Mouse (Mus musculus): ENCODE results near the gene Gcdh. TPM values are rescaled to one million over a fixed set of nuclear protein-coding genes. Genes with fewer than 3 reads are reported as not detected.

Gcdh gene
- polyA plus RNA-seq, 1 experiment from 2014 or later: 30.8 TPM

- Histone ChIP-seq H3K9me3 (ENCODE audit: control insufficient read depth, low read depth, low read length) (no peaks in the 10 kb centered on the region), H3K27me3 (ENCODE audit: control insufficient read depth, insufficient read depth, low read length) (peaks cover 24% of the 10 kb centered on the region), H3K9ac (replicated peaks; ENCODE audit: low read depth, low read length) (no peak overlapping the region), H3K4me3 (ENCODE audit: low read depth, low read length) (peak overlapping the region; percentile 39; the same call in 1 of the 2 replicates), H3K4me2 (replicated peaks; ENCODE audit: low read depth, low read length) (peak overlapping the region; percentile 75), H3K4me1 (ENCODE audit: control insufficient read depth, insufficient read depth, low read length) (no peaks in the 10 kb centered on the region; the same call in 1 of the 2 replicates), H3K27ac (ENCODE audit: low read length) (no peak overlapping the region), H3K36me3 (ENCODE audit: control insufficient read depth, insufficient read depth, low read length) (no peaks in the 10 kb centered on the region)
- 33% methylated on average over 4 of the region's 4 CpGs for WGBS
- ATAC-seq (ENCODE audit: insufficient number of reproducible peaks, insufficient read depth, low FRiP score, low read depth): no peak
These were observed 20.2 kb upstream of the Gcdh start for GRCm38 (mm10) chr8:84913960-84914359.

DNA sequence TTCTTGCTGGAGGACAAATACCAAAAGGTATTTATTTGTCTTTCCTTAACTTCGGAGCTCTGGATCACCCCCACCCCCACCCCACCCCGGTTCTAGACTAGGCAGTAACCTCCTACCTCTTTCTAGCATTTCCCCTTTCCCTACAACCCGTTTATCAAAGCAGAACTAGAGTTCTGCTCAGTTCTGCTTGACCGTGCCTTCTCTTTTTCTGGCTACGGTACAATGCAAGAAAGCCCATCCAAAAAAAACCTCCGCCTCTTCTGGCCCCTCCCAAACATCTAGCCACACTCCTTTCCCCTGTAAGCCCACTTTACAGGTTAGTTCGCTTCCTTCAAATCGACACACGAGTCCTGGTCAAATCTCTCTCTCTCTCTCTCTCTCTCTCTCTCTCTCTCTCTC is 19.8 kb upstream of the Gcdh start:
- H3K4me3 ChIP-seq (ENCODE audit: low read depth, low read length): peak overlapping the region; percentile 39
- no peaks in the 10 kb centered on the region for H3K36me3 ChIP-seq (ENCODE audit: control insufficient read depth, insufficient read depth, low read length)
- no peaks in the 10 kb centered on the region; the same call in 1 of the 2 replicates for H3K4me1 ChIP-seq (ENCODE audit: control insufficient read depth, insufficient read depth, low read length)
- H3K27me3 ChIP-seq (ENCODE audit: control insufficient read depth, insufficient read depth, low read length): peaks cover 24% of the 10 kb centered on the region
- H3K27ac ChIP-seq (ENCODE audit: low read length): no peak overlapping the region
- no peak for ATAC-seq (ENCODE audit: insufficient number of reproducible peaks, insufficient read depth, low FRiP score, low read depth)
- 11% methylated on average over 9 of the region's 9 CpGs for WGBS
- H3K9me3 ChIP-seq (ENCODE audit: control insufficient read depth, low read depth, low read length): no peaks in the 10 kb centered on the region
- peak overlapping the region; percentile 75 for H3K4me2 ChIP-seq (replicated peaks; ENCODE audit: low read depth, low read length)
- peak overlapping the region; percentile 25; the same call in 1 of the 2 replicates for H3K9ac ChIP-seq (replicated peaks; ENCODE audit: low read depth, low read length)

GRCm38 (mm10) chr8:84912895-84913501 is 19.3 kb upstream of the Gcdh start:
- H3K27ac ChIP-seq (ENCODE audit: low read length): no peak overlapping the region
- H3K4me2 ChIP-seq (replicated peaks; ENCODE audit: low read depth, low read length): peak overlapping the region; percentile 75
- no peaks in the 10 kb centered on the region for H3K9me3 ChIP-seq (ENCODE audit: control insufficient read depth, low read depth, low read length)
- peak overlapping the region; percentile 25; the same call in 1 of the 2 replicates for H3K9ac ChIP-seq (replicated peaks; ENCODE audit: low read depth, low read length)
- ATAC-seq (ENCODE audit: insufficient number of reproducible peaks, insufficient read depth, low FRiP score, low read depth): peak; percentile 70
- H3K4me1 ChIP-seq (ENCODE audit: control insufficient read depth, insufficient read depth, low read length): no peaks in the 10 kb centered on the region; the same call in 1 of the 2 replicates
- under 1% methylated on average over 55 of the region's 55 CpGs for WGBS
- peaks cover 24% of the 10 kb centered on the region for H3K27me3 ChIP-seq (ENCODE audit: control insufficient read depth, insufficient read depth, low read length)
- peak overlapping the region; percentile 39 for H3K4me3 ChIP-seq (ENCODE audit: low read depth, low read length)
- H3K36me3 ChIP-seq (ENCODE audit: control insufficient read depth, insufficient read depth, low read length): no peaks in the 10 kb centered on the region

GRCm38 (mm10) chr8:84912391-84912790 is 18.7 kb upstream of the Gcdh start:
- Histone ChIP-seq H3K27me3 (ENCODE audit: control insufficient read depth, insufficient read depth, low read length) (peaks cover 24% of the 10 kb centered on the region), H3K4me2 (replicated peaks; ENCODE audit: low read depth, low read length) (peak overlapping the region; percentile 75), H3K9me3 (ENCODE audit: control insufficient read depth, low read depth, low read length) (no peaks in the 10 kb centered on the region), H3K4me3 (ENCODE audit: low read depth, low read length) (peak overlapping the region; percentile 39), H3K9ac (replicated peaks; ENCODE audit: low read depth, low read length) (no peak overlapping the region), H3K27ac (ENCODE audit: low read length) (no peak overlapping the region), H3K4me1 (ENCODE audit: control insufficient read depth, insufficient read depth, low read length) (no peaks in the 10 kb centered on the region; the same call in 1 of the 2 replicates), H3K36me3 (ENCODE audit: control insufficient read depth, insufficient read depth, low read length) (no peaks in the 10 kb centered on the region)
- 22% methylated on average over 27 of the region's 27 CpGs for WGBS
- no peak for ATAC-seq (ENCODE audit: insufficient number of reproducible peaks, insufficient read depth, low FRiP score, low read depth)

- WGBS: 86% methylated on average over 9 of the region's 9 CpGs
- H3K27me3 ChIP-seq (ENCODE audit: control insufficient read depth, insufficient read depth, low read length): peaks cover 24% of the 10 kb centered on the region
- no peak overlapping the region for H3K4me2 ChIP-seq (replicated peaks; ENCODE audit: low read depth, low read length)
- H3K4me3 ChIP-seq (ENCODE audit: low read depth, low read length): no peak overlapping the region
- no peak overlapping the region for H3K9ac ChIP-seq (replicated peaks; ENCODE audit: low read depth, low read length)
- no peak overlapping the region for H3K27ac ChIP-seq (ENCODE audit: low read length)
- no peak for ATAC-seq (ENCODE audit: insufficient number of reproducible peaks, insufficient read depth, low FRiP score, low read depth)
- H3K36me3 ChIP-seq (ENCODE audit: control insufficient read depth, insufficient read depth, low read length): no peaks in the 10 kb centered on the region
- H3K9me3 ChIP-seq (ENCODE audit: control insufficient read depth, low read depth, low read length): no peaks in the 10 kb centered on the region
- no peaks in the 10 kb centered on the region; the same call in 1 of the 2 replicates for H3K4me1 ChIP-seq (ENCODE audit: control insufficient read depth, insufficient read depth, low read length)
These were observed 18.1 kb upstream of the Gcdh start for GRCm38 (mm10) chr8:84911854-84912253.

GRCm38 (mm10) chr8:84910551-84910950 is 16.8 kb upstream of the Gcdh start:
- Histone ChIP-seq H3K9me3 (ENCODE audit: control insufficient read depth, low read depth, low read length) (no peaks in the 10 kb centered on the region), H3K4me2 (replicated peaks; ENCODE audit: low read depth, low read length) (no peak overlapping the region), H3K27me3 (ENCODE audit: control insufficient read depth, insufficient read depth, low read length) (peaks cover 20% of the 10 kb centered on the region), H3K4me3 (ENCODE audit: low read depth, low read length) (no peak overlapping the region), H3K27ac (ENCODE audit: low read length) (no peak overlapping the region), H3K36me3 (ENCODE audit: control insufficient read depth, insufficient read depth, low read length) (no peaks in the 10 kb centered on the region), H3K4me1 (ENCODE audit: control insufficient read depth, insufficient read depth, low read length) (no peaks in the 10 kb centered on the region; the same call in 1 of the 2 replicates), H3K9ac (replicated peaks; ENCODE audit: low read depth, low read length) (no peak overlapping the region)
- ATAC-seq (ENCODE audit: insufficient number of reproducible peaks, insufficient read depth, low FRiP score, low read depth): no peak
- WGBS: 90% methylated on average over 6 of the region's 6 CpGs

GRCm38 (mm10) chr8:84909949-84910348 is 16.2 kb upstream of the Gcdh start:
- no peak overlapping the region for H3K9ac ChIP-seq (replicated peaks; ENCODE audit: low read depth, low read length)
- no peaks in the 10 kb centered on the region for H3K9me3 ChIP-seq (ENCODE audit: control insufficient read depth, low read depth, low read length)
- peaks cover 20% of the 10 kb centered on the region for H3K27me3 ChIP-seq (ENCODE audit: control insufficient read depth, insufficient read depth, low read length)
- no peak overlapping the region for H3K4me2 ChIP-seq (replicated peaks; ENCODE audit: low read depth, low read length)
- no peak for ATAC-seq (ENCODE audit: insufficient number of reproducible peaks, insufficient read depth, low FRiP score, low read depth)
- H3K27ac ChIP-seq (ENCODE audit: low read length): no peak overlapping the region
- no peaks in the 10 kb centered on the region for H3K36me3 ChIP-seq (ENCODE audit: control insufficient read depth, insufficient read depth, low read length)
- no peaks in the 10 kb centered on the region; the same call in 1 of the 2 replicates for H3K4me1 ChIP-seq (ENCODE audit: control insufficient read depth, insufficient read depth, low read length)
- 75% methylated on average over 5 of the region's 5 CpGs for WGBS
- H3K4me3 ChIP-seq (ENCODE audit: low read depth, low read length): no peak overlapping the region

GRCm38 (mm10) chr8:84909162-84909767 is 15.5 kb upstream of the Gcdh start:
- ATAC-seq (ENCODE audit: insufficient number of reproducible peaks, insufficient read depth, low FRiP score, low read depth): 0 out of 2 replicates have a peak, but pooled peaks have one; percentile 5
- peak overlapping the region; percentile 43 for H3K4me3 ChIP-seq (ENCODE audit: low read depth, low read length)
- H3K27me3 ChIP-seq (ENCODE audit: control insufficient read depth, insufficient read depth, low read length): peaks cover 20% of the 10 kb centered on the region
- WGBS: 47% methylated on average over 20 of the region's 20 CpGs
- peak overlapping the region; percentile 84 for H3K4me2 ChIP-seq (replicated peaks; ENCODE audit: low read depth, low read length)
- H3K9ac ChIP-seq (replicated peaks; ENCODE audit: low read depth, low read length): 0 out of 2 replicates have a peak overlapping the region, but pooled peaks have one; percentile 23
- H3K4me1 ChIP-seq (ENCODE audit: control insufficient read depth, insufficient read depth, low read length): no peaks in the 10 kb centered on the region; the same call in 1 of the 2 replicates
- no peaks in the 10 kb centered on the region for H3K9me3 ChIP-seq (ENCODE audit: control insufficient read depth, low read depth, low read length)
- H3K27ac ChIP-seq (ENCODE audit: low read length): no peak overlapping the region
- no peaks in the 10 kb centered on the region for H3K36me3 ChIP-seq (ENCODE audit: control insufficient read depth, insufficient read depth, low read length)

Measured in stomach, embryonic 14.5 days (tissue).